Mouse (Mus musculus) heart, embryonic 11.5 days (tissue): ENCODE measurements around the gene Irx5. TPM values are rescaled to one million over a fixed set of nuclear protein-coding genes. Genes with fewer than 3 reads are reported as not detected.

Source experiments
- ATAC-seq: fragments of 200-750 bp; cut with Nextera tagmentation; replicated peaks from 2 replicates; pipeline ENCODE4 v1.8.0; 2017; ENCODE audit warnings: moderate library complexity; ENCODE audit not compliant: insufficient number of reproducible peaks, low FRiP score, low TSS enrichment
- H3K27ac ChIP-seq: fragments of 300-500 bp; sonication (generic); 2 replicates; pipeline ENCODE4 v1.5.1; 2014; ENCODE audit warnings: mild to moderate bottlenecking, low read depth, low read length
- H3K27me3 ChIP-seq: fragments of 300-500 bp; sonication (generic); 2 replicates; pipeline ENCODE4 v1.6.1; 2014; ENCODE audit warnings: mild to moderate bottlenecking, low read length, mixed read lengths; ENCODE audit not compliant: control insufficient read depth, insufficient read depth
- H3K36me3 ChIP-seq: fragments of 300-500 bp; sonication (generic); 2 replicates; pipeline ENCODE4 v1.6.1; 2014; ENCODE audit warnings: mild to moderate bottlenecking, low read length, moderate library complexity, mixed read lengths; ENCODE audit not compliant: control insufficient read depth, insufficient read depth
- H3K4me1 ChIP-seq: fragments of 300-500 bp; sonication (generic); 2 replicates; pipeline ENCODE4 v1.6.1; 2014; ENCODE audit warnings: low read length; ENCODE audit not compliant: control insufficient read depth, insufficient read depth
- H3K4me2 ChIP-seq: fragments of 300-500 bp; sonication (generic); 2 replicates; pipeline ENCODE4 v1.6.1; 2014; ENCODE audit warnings: mild to moderate bottlenecking, moderate library complexity
- H3K4me3 ChIP-seq: fragments of 300-500 bp; sonication (generic); 2 replicates; pipeline ENCODE4 v1.5.1; 2014; ENCODE audit warnings: low read depth, low read length
- H3K9ac ChIP-seq: fragments of 300-500 bp; sonication (generic); 2 replicates; pipeline ENCODE4 v1.6.1; 2014; ENCODE audit warnings: mild to moderate bottlenecking, low read depth, low read length, moderate library complexity
- H3K9me3 ChIP-seq: fragments of 300-500 bp; sonication (generic); replicated peaks from 2 replicates; pipeline ENCODE4 v1.6.1; 2016; ENCODE audit warnings: low read length; ENCODE audit not compliant: control insufficient read depth
- WGBS: fragments of 180-500 bp; shearing (Covaris S2); extraction: QIAGEN DNeasy Blood & Tissue Kit; methylation state at CpG from one replicate; pipeline ENCODE4 v1.1.7; 2014; ENCODE audit not compliant: insufficient replicate concordance; 5-methylcytosine and 5-hydroxymethylcytosine counted together
- polyA plus RNA-seq: library from polyadenylated mRNA; unstranded; fragments of >200 nt; fragmentation: Nextera tagmentation; extraction: Ambion mirVana; gene quantifications from 2 replicates; pipeline ENCODE4 v1.2.1, GENCODE M21; 2014

The Irx5 gene
- polyA plus RNA-seq, 1 experiment from 2014 or later = 11.2 TPM

DNA sequence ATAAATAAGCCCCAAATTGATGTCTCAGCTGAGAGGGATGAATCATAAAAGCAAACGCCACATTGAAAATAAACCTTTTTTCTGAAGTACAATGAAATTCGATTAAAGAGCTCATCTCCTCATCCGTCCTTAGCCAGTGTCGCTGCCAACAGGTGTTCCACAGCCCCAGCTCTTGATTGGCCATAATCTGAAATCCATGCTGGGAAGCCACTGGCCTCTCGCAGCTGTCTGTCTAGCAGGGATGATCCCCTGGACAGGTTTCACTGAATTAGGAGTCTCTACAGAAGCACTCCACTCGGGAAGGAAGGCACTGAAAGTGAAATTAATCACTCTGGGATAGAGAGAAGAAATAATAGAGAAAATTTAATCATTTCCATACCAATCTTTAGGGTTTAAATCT is 21.4 kb upstream of the Irx5 start:
- no peak for ATAC-seq
- Histone ChIP-seq H3K4me2 (no peak overlapping the region), H3K4me1 (peaks cover 3% of the 10 kb centered on the region; the same call in 1 of the 2 replicates), H3K36me3 (no peaks in the 10 kb centered on the region), H3K4me3 (no peak overlapping the region), H3K9ac (no peak overlapping the region), H3K27ac (no peak overlapping the region), H3K27me3 (no peaks in the 10 kb centered on the region), H3K9me3 (no peaks in the 10 kb centered on the region)
- WGBS = 75% methylated on average over 6 of the region's 6 CpGs

DNA sequence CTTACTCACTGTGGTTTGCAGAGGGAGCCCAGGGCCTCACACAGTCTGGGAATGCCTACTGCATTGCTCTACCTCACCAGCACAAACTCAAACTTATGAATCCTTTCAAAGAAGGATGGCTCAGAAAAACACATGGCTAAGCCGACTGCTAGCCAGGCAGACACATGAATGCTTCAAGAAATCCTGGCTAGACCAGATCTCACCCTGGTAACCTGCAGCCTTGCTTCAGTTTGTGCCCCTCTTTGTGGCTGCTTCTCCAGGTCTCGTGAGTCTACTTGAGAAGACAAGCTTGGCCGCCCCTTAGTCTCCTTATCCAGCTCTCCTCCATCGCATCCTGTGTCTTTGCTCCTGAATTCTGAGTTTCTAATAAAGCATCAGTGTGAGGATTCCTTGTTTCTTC is 13.9 kb upstream of the Irx5 start:
- no peak overlapping the region for H3K27ac ChIP-seq
- no peaks in the 10 kb centered on the region for H3K36me3 ChIP-seq
- H3K27me3 ChIP-seq = no peaks in the 10 kb centered on the region
- no peak overlapping the region for H3K4me2 ChIP-seq
- no peak for ATAC-seq
- 80% methylated on average over 4 of the region's 4 CpGs for WGBS
- no peak overlapping the region for H3K4me3 ChIP-seq
- 0 out of 2 replicates have a peak, but pooled peaks cover 2% of the 10 kb centered on the region for H3K4me1 ChIP-seq
- no peak overlapping the region for H3K9ac ChIP-seq
- no peaks in the 10 kb centered on the region for H3K9me3 ChIP-seq

DNA sequence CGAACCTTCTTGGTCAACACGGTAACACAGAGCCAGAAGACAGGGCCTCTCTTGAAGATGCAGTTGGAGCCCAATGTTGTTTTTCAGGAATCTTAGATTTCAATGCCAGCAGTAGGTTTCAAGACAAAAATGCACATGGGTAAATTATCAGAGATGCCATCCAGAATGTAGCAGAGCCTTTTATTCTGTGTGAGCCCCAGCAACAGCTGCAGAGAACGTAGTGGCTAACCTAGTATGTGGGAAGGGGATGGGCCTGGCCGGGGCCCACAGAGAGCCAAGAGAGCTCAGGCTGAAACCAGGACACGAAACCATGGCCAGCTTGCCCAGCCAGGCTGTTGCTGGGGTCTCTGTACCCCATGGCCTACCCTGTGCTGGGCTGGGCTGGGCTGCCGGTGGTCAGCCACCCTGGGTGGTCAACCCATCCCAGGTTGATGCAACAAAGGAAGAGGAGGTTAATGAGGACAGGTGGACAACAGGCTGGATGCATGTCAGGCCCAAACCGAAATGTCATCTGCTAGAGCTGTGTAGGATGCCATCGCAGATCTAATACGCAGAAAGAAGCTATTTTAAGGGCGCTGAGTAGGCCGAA is 7.4 kb upstream of the Irx5 start:
- Histone ChIP-seq H3K9me3 (no peaks in the 10 kb centered on the region), H3K4me1 (peaks cover 14% of the 10 kb centered on the region), H3K27me3 (0 out of 2 replicates have a peak, but pooled peaks cover 2% of the 10 kb centered on the region), H3K9ac (0 out of 2 replicates have a peak overlapping the region, but pooled peaks have one; percentile 18), H3K4me2 (peak overlapping the region; percentile 20; the same call in 1 of the 2 replicates), H3K4me3 (no peak overlapping the region), H3K27ac (peak overlapping the region; percentile 29; the same call in 1 of the 2 replicates), H3K36me3 (no peaks in the 10 kb centered on the region)
- no peak for ATAC-seq
- 73% methylated on average over 11 of the region's 11 CpGs for WGBS

DNA sequence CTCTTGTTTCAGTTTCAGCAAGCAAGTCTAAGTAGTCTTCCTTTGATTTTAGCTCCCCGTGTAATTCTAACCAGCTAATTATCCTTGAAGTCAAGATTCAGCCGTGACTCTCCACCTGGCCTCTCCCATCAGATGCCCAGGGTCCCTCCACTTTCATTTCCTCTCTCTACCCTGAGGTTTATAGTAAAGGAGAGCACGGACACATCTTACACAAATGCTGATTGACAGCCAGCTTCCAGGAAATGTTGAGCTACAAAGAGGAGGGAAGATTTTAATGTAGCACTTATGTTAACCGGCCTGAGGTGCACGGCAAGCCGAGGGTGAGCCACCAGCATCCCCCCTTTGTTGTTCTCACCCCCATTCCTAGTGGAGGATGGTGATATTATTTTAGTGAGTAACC is 4.0 kb upstream of the Irx5 start:
- 25% methylated on average over 6 of the region's 6 CpGs for WGBS
- no peaks in the 10 kb centered on the region for H3K36me3 ChIP-seq
- H3K4me2 ChIP-seq = peak overlapping the region; percentile 88
- no peak for ATAC-seq
- H3K9me3 ChIP-seq = no peaks in the 10 kb centered on the region
- peaks cover 18% of the 10 kb centered on the region for H3K4me1 ChIP-seq
- H3K27ac ChIP-seq = no peak overlapping the region; the same call in 1 of the 2 replicates
- peaks cover 15% of the 10 kb centered on the region for H3K27me3 ChIP-seq
- H3K9ac ChIP-seq = peak overlapping the region; percentile 62
- H3K4me3 ChIP-seq = peak overlapping the region; percentile 71

DNA sequence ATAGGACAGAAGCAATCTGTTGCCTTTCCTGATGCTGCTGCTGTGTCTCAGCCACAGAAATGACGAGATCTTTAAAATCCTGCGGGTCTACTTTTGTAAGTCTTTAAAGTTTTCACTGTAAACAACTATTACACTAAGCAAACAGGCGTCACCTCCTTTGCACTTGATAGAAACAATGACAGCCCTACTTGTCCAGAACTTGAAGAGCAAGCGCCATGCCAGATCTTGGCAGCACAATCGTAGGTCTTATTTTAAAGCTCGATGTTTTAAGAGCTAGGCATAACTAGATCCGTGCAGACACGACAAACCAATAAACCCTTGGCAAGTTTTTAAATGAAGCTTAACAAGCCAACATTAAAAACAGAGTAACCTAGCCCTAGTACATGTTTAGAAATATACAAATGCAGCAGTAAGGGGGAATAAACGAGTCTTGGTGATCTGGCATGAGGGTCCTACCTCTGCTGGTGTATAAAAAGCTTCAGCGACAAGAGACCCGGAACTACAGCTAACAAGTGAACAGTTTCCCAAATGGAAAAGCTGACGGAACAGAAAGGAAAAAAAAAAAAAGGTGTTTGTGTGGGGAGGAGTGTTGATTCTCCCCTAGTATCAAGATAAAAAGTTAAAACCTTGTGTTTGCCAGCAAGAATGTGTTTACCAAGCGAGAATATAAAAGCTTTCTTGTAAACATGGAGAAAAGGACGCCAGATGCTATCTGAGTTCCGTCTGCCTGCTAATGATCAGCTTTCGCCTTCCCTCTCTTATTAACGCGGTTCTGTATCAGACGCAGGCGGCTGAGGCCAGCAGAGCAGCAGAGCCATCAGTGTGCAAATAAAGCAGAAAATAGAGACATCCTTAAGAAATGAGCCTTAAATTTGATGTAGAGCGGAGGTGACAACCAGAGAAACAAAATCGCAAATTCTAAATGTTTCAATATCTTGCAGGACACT is 2.6 kb upstream of the Irx5 start:
- Histone ChIP-seq H3K9ac (peak overlapping the region; percentile 67), H3K4me2 (peak overlapping the region; percentile 88), H3K36me3 (no peaks in the 10 kb centered on the region), H3K4me1 (peaks cover 24% of the 10 kb centered on the region), H3K4me3 (peak overlapping the region; percentile 71), H3K9me3 (no peaks in the 10 kb centered on the region), H3K27ac (peak overlapping the region; percentile 84), H3K27me3 (peaks cover 25% of the 10 kb centered on the region)
- no peak for ATAC-seq
- WGBS = 4% methylated on average over 22 of the region's 22 CpGs

DNA sequence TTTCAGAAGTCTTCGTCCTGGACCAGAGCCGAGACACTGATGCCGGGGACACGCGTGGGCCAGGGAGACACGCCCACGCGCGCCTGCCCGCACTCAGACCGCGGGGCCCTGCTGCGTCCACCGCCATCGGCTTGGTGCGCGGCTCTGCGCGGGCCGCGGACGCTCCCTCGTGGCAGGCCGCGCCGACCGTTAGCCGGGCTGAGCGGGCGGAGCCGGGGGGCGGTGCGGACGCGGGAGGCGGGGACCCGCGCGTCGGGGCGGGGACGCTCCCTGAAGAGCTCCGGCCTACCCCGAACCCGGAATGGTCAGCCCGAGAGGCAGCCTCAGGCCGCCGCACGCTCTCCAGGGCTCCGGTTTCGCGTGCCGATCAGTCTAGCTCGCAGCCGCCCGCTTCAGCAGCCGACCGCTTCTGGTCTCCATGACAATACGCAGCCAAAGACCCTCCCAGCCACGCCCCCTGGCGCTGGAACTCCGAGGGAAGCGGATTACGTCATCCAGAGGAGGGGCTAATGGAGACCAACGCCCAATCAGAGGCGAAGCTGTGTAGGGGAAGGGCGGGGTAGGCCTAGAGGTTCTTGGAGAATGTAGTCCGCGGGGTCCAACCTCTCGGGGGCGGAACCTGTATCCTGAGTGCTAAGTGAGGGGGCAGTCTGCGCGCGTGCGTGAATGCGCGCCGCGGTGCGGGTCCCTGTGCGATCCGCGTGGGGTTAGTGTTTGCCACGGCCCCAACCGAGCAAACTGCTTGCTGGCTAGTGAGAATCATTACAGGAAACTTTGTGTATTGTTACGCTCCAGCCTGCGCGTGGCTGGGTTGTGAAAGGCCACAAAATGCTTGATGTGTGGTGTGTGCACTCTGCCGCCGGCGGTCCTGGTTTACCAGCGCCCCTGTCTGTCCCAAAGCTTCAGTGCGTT is 1.5 kb upstream of the Irx5 start:
- ATAC-seq = peak; percentile 93
- WGBS = under 1% methylated on average over 78 of the region's 93 CpGs
- Histone ChIP-seq H3K27me3 (peaks cover 34% of the 10 kb centered on the region), H3K36me3 (no peaks in the 10 kb centered on the region), H3K27ac (peak overlapping the region; percentile 84), H3K4me3 (peak overlapping the region; percentile 71), H3K9ac (peak overlapping the region; percentile 85), H3K4me2 (peak overlapping the region; percentile 88), H3K4me1 (peaks cover 24% of the 10 kb centered on the region), H3K9me3 (no peaks in the 10 kb centered on the region)

DNA sequence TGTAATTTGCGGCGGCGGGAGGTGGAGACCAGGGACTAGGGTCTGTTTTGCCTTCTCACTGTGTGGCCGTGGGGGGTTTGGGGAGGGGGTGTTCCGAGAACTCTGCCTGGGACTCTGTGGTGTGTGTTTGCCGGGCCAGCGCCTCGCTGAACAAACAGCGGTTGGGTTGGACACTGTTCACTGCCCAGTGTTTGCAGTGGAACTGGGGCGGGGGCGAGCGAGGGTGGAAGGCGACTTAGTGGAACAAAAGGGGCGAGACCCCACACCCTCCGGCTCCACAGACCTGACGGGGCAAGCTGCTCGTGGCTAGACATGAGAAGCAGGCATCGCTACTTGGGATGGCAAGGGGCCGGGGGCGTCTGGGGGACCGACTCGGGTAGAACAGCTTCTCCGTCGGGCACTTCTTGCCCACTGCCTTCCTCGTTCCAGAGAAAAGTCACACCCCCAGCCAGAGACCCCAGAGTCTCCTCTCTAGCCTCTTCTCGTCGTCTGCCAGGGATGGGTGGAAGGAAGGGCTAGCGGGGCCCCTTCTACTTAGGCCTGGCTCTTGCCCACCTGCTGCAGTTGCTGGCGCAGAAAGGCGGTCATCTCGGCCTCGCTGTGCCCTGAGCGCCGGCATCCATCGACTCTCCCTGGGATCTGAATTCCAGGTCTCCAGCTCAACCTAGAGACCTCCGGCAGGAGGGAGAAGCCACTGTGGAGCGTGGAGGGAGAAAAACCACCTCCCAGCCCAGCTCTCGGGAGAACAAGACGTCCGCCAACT is 631 bp upstream of the Irx5 start:
- no peaks in the 10 kb centered on the region for H3K9me3 ChIP-seq
- peak overlapping the region; percentile 71 for H3K4me3 ChIP-seq
- 1% methylated on average over 40 of the region's 40 CpGs for WGBS
- peak overlapping the region; percentile 83 for H3K27ac ChIP-seq
- no peaks in the 10 kb centered on the region for H3K36me3 ChIP-seq
- H3K27me3 ChIP-seq = peaks cover 39% of the 10 kb centered on the region
- peak overlapping the region; percentile 88 for H3K4me2 ChIP-seq
- H3K9ac ChIP-seq = peak overlapping the region; percentile 85
- H3K4me1 ChIP-seq = peaks cover 24% of the 10 kb centered on the region
- ATAC-seq = no peak
